Comparison of ENCODE assay signal across 8 mouse cellular contexts in genomic region chr7:58843767-58844445, GRCm38 (mm10).
DNase-seq lines count a peak whose midpoint lies in the region; ATAC-seq and TF ChIP-seq lines count a peak whose summit lies in the region.

No protein-coding gene starts in this region.

- TF ChIP-seq CTCF in hindbrain, postnatal 0 days (IDR thresholded peaks at IDR 0.05; ENCODE audit: low read depth) = no peak
- TF ChIP-seq CTCF in lung, postnatal 0 days (IDR thresholded peaks at IDR 0.05) = no peak

- H3K9me3 ChIP-seq in hindbrain, postnatal 0 days (ENCODE audit: low read length) = no peaks in the 10 kb centered on the region
- no peaks in the 10 kb centered on the region for H3K9me3 ChIP-seq in lung, postnatal 0 days (ENCODE audit: low read length)

- no peaks in the 10 kb centered on the region for H3K36me3 ChIP-seq in hindbrain, postnatal 0 days (ENCODE audit: insufficient read depth, low read length)
- no peaks in the 10 kb centered on the region for H3K36me3 ChIP-seq in lung, postnatal 0 days (ENCODE audit: insufficient read depth, low read length)

- WGBS in hindbrain, postnatal 0 days = 0% methylated on average over 9 of the region's 9 CpGs
- WGBS in lung, postnatal 0 days = under 1% methylated on average over 9 of the region's 9 CpGs

- TF ChIP-seq EP300 in lung, postnatal 0 days (IDR thresholded peaks at IDR 0.05) = 0 out of 2 replicates have a peak, but pooled peaks have one; percentile 15

- H3K9ac ChIP-seq in hindbrain, postnatal 0 days (replicated peaks; ENCODE audit: low read length) = no peak overlapping the region; the same call in 1 of the 2 replicates
- no peak overlapping the region for H3K9ac ChIP-seq in lung, postnatal 0 days (replicated peaks; ENCODE audit: low read depth)

- H3K27me3 ChIP-seq in hindbrain, postnatal 0 days (ENCODE audit: insufficient read depth, low read length) = no peaks in the 10 kb centered on the region
- no peaks in the 10 kb centered on the region for H3K27me3 ChIP-seq in lung, postnatal 0 days (replicated peaks; ENCODE audit: insufficient read depth, low read length)

- DNase-seq in adrenal gland, postnatal 10 days = peak; percentile 78
- peak; percentile 69 for DNase-seq in embryo, embryonic 11.5 days (ENCODE audit: low read depth, low spot score)
- peak; percentile 80 for DNase-seq in gastrocnemius, postnatal 25 days
- DNase-seq in hindbrain, postnatal 0 days (ENCODE audit: low spot score) = peak; percentile 95
- DNase-seq in left cerebral cortex, adult 11 months (ENCODE audit: low spot score) = peak; percentile 87
- DNase-seq in lung, postnatal 0 days (ENCODE audit: low spot score) = peak; percentile 88
- peak; percentile 20 for DNase-seq in ovary, postnatal 10 days (ENCODE audit: low spot score)
- DNase-seq in urinary bladder, postnatal 4 days (ENCODE audit: low spot score in 2 of 2) = peak; percentile 55 to 68

- H3K4me2 ChIP-seq in hindbrain, postnatal 0 days (ENCODE audit: low read depth, low read length) = peak overlapping the region; percentile 48
- peak overlapping the region; percentile 23 for H3K4me2 ChIP-seq in lung, postnatal 0 days (replicated peaks; ENCODE audit: low read depth, low read length)

- peak overlapping the region; percentile 93 for H3K27ac ChIP-seq in hindbrain, postnatal 0 days
- no peak overlapping the region for H3K27ac ChIP-seq in lung, postnatal 0 days (ENCODE audit: low read length)

- H3K4me1 ChIP-seq in hindbrain, postnatal 0 days (ENCODE audit: insufficient read depth, low read length) = peaks cover 21% of the 10 kb centered on the region
- peaks cover 12% of the 10 kb centered on the region for H3K4me1 ChIP-seq in lung, postnatal 0 days (ENCODE audit: insufficient read depth, low read depth, low read length)

- peak; percentile 98 for ATAC-seq in hindbrain, postnatal 0 days
- peak; percentile 94 for ATAC-seq in lung, postnatal 0 days

- H3K4me3 ChIP-seq in hindbrain, postnatal 0 days (ENCODE audit: low read length) = peak overlapping the region; percentile 8; the same call in 1 of the 2 replicates
- no peak overlapping the region for H3K4me3 ChIP-seq in lung, postnatal 0 days (ENCODE audit: low read depth, low read length)

Comparison
In these comparisons a context has a peak if more than half of its experiments do, and no peak if none do; other contexts are left out.
1. DNase-seq: peak in every context shown above with its lines; median percentile 95 in hindbrain, postnatal 0 days; 88 in lung, postnatal 0 days; 87 in left cerebral cortex, adult 11 months; 80 in gastrocnemius, postnatal 25 days; 78 in adrenal gland, postnatal 10 days; 69 in embryo, embryonic 11.5 days; 62 in urinary bladder, postnatal 4 days; 20 in ovary, postnatal 10 days.